Mouse (Mus musculus) frontal cortex, postnatal 25 days (tissue): ENCODE measurements around the gene Cabp2.
"Not testable (repeated sequence)": the region's sequence is repeated elsewhere in the genome, so short reads cannot be mapped to it uniquely, and the experiment has no call there.

Experiments used
- DNase-seq, 2 experiments: peaks; one replicate each; pipeline ENCODE4 v3.0.0; 2022; ENCODE audit warnings: low spot score in 2 of 2

The Cabp2 gene

GRCm38 (mm10) chr19:4055947-4056693 is 25.3 kb upstream of the Cabp2 start:
- no peak for DNase-seq

GRCm38 (mm10) chr19:4056727-4057126 is 24.7 kb upstream of the Cabp2 start:
- DNase-seq, result no peak

GRCm38 (mm10) chr19:4057389-4057788 is 24.0 kb upstream of the Cabp2 start:
- DNase-seq, result no peak

- DNase-seq, result no peak
Measured at GRCm38 (mm10) chr19:4057962-4058361, 23.4 kb upstream of the Cabp2 start.

GRCm38 (mm10) chr19:4058581-4058980 is 22.8 kb upstream of the Cabp2 start:
- DNase-seq, result no peak

- DNase-seq, result no peak
Measured at GRCm38 (mm10) chr19:4059069-4059740, 22.2 kb upstream of the Cabp2 start, which contains the start of gene Gstp3. Gstp3 (minus strand) TSS chr19:4059569.

GRCm38 (mm10) chr19:4060044-4060898 is 21.1 kb upstream of the Cabp2 start:
- DNase-seq, result not testable (repeated sequence)

- DNase-seq, result no peak
Measured at GRCm38 (mm10) chr19:4060899-4061465, 20.4 kb upstream of the Cabp2 start.

GRCm38 (mm10) chr19:4063357-4063756 is 18.0 kb upstream of the Cabp2 start:
- not testable (repeated sequence) for DNase-seq

- not testable (repeated sequence) for DNase-seq
Measured at GRCm38 (mm10) chr19:4064501-4064900, 16.9 kb upstream of the Cabp2 start.

- DNase-seq, result no peak
Measured at GRCm38 (mm10) chr19:4066280-4066679, 15.1 kb upstream of the Cabp2 start.

- DNase-seq, result no peak
Measured at GRCm38 (mm10) chr19:4066877-4067276, 14.5 kb upstream of the Cabp2 start.

- DNase-seq, result not testable (repeated sequence)
Measured at GRCm38 (mm10) chr19:4068242-4068641, 13.1 kb upstream of the Cabp2 start.

GRCm38 (mm10) chr19:4068717-4069410 is 12.5 kb upstream of the Cabp2 start:
- DNase-seq, result no peak

- DNase-seq, result no peak
Measured at GRCm38 (mm10) chr19:4070311-4070710, 11.1 kb upstream of the Cabp2 start.

- DNase-seq, result no peak
Measured at GRCm38 (mm10) chr19:4070756-4071155, 10.6 kb upstream of the Cabp2 start.

- no peak for DNase-seq
Measured at GRCm38 (mm10) chr19:4071406-4071805, 10.0 kb upstream of the Cabp2 start.

- DNase-seq, result no peak
Measured at GRCm38 (mm10) chr19:4072706-4073424, 8.5 kb upstream of the Cabp2 start.

- no peak for DNase-seq
Measured at GRCm38 (mm10) chr19:4075531-4075930, 5.8 kb upstream of the Cabp2 start.

GRCm38 (mm10) chr19:4079594-4079993 is 1.8 kb upstream of the Cabp2 start:
- no peak for DNase-seq
